Mouse (Mus musculus): ENCODE results near the gene Gm42906.

Gm42906 gene

GRCm38 (mm10) chr5:151018450-151018849 is 409.5 kb downstream of the Gm42906 start:
- DNase-seq: no peak

Data from right cerebral cortex, postnatal 4 days (tissue).